Mouse (Mus musculus) forebrain, embryonic 10.5 days (tissue): ENCODE results near the gene Wfikkn1. TPM values are rescaled to one million over a fixed set of nuclear protein-coding genes. Genes with fewer than 3 reads are reported as not detected.
A peak's percentile ranks its signal among the peaks of the same experiment; 100 is the strongest.

Source experiments
- DNase-seq: peaks from one replicate; pipeline ENCODE4 v3.0.0-alpha.2; 2017; ENCODE audit warnings: low spot score; ENCODE audit errors: extremely low spot score
- H3K27ac ChIP-seq: fragments of 300-500 bp; sonication (generic); 2 replicates; pipeline ENCODE4 v1.5.1; 2016; ENCODE audit warnings: mild to moderate bottlenecking
- H3K27me3 ChIP-seq: fragments of 300-500 bp; sonication (generic); 2 replicates; pipeline ENCODE4 v1.6.1; 2016; ENCODE audit warnings: mild to moderate bottlenecking; ENCODE audit not compliant: poor library complexity, severe bottlenecking
- H3K36me3 ChIP-seq: fragments of 300-500 bp; sonication (generic); replicated peaks from 2 replicates; pipeline ENCODE4 v1.6.1; 2016; ENCODE audit warnings: mild to moderate bottlenecking, moderate library complexity
- H3K4me1 ChIP-seq: fragments of 300-500 bp; sonication (generic); 2 replicates; pipeline ENCODE4 v1.6.1; 2016
- H3K4me3 ChIP-seq: fragments of 300-500 bp; sonication (generic); 2 replicates; pipeline ENCODE4 v1.5.1; 2016; ENCODE audit warnings: mild to moderate bottlenecking, moderate library complexity
- H3K9me3 ChIP-seq: fragments of 300-500 bp; sonication (generic); 2 replicates; pipeline ENCODE4 v1.6.1; 2016; ENCODE audit warnings: mild to moderate bottlenecking, moderate library complexity
- WGBS: fragments of 180-500 bp; shearing (Covaris S2); methylation state at CpG from one replicate; pipeline ENCODE4 v1.1.7; 2016; 5-methylcytosine and 5-hydroxymethylcytosine counted together
- polyA plus RNA-seq: library from polyadenylated mRNA; unstranded; fragments of >200 nt; fragmentation: Nextera tagmentation; extraction: Ambion mirVana; gene quantifications from 2 replicates; pipeline ENCODE4 v1.2.1, GENCODE M21; 2016

Gene Wfikkn1
- 4.0 and 4.2 TPM in 2 replicates for polyA plus RNA-seq

- peaks cover 87% of the 10 kb centered on the region for H3K4me1 ChIP-seq
- DNase-seq, result no peak
- peaks cover 66% of the 10 kb centered on the region for H3K36me3 ChIP-seq
- peak within 1 kb of the TSS; percentile 23 for H3K4me3 ChIP-seq
- no peaks in the 10 kb centered on the region for H3K27me3 ChIP-seq
- no peaks in the 10 kb centered on the region for H3K9me3 ChIP-seq
- H3K27ac ChIP-seq, result peak within 1 kb of the TSS; percentile 87
- WGBS, result 19% methylated on average over 5 of the region's 5 CpGs
Measured at GRCm38 (mm10) chr17:25880196-25880910, at the start of gene Wfikkn1. Gene Wfikkn1, minus strand, starts transcription at chr17:25880858.

GRCm38 (mm10) chr17:25925348-25925747 lies 44.7 kb upstream of the Wfikkn1 start:
- Histone ChIP-seq H3K27me3 (no peaks in the 10 kb centered on the region), H3K4me3 (no peak overlapping the region), H3K4me1 (peaks cover 10% of the 10 kb centered on the region), H3K36me3 (peaks cover 50% of the 10 kb centered on the region), H3K27ac (no peak overlapping the region), H3K9me3 (no peaks in the 10 kb centered on the region)
- 83% methylated on average over 2 of the region's 2 CpGs for WGBS
- no peak for DNase-seq

DNA sequence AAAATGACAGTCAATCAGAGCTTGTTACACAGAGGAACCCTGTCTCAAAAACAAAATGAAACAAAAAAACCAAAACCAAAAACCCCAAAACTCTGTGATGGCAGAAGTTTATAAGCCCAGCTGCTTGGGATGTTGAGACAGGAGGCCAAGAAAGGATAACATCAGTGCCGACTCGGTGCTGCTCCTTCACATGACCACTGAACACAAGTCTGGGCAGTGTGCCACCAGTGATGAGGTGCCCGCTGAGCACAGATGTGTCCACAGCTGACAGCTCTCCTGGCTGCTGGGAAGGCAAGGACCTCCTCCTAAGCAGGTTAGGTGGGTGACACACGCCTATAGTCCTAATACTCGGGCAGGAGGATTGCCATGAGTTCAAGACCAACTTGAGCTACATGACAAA lies 41.5 kb upstream of the Wfikkn1 start:
- no peak overlapping the region for H3K27ac ChIP-seq
- no peaks in the 10 kb centered on the region for H3K27me3 ChIP-seq
- WGBS, result 87% methylated on average over 5 of the region's 5 CpGs
- no peaks in the 10 kb centered on the region for H3K9me3 ChIP-seq
- no peak overlapping the region for H3K4me3 ChIP-seq
- DNase-seq, result no peak
- peaks cover 27% of the 10 kb centered on the region for H3K4me1 ChIP-seq
- peaks cover 28% of the 10 kb centered on the region for H3K36me3 ChIP-seq

DNA sequence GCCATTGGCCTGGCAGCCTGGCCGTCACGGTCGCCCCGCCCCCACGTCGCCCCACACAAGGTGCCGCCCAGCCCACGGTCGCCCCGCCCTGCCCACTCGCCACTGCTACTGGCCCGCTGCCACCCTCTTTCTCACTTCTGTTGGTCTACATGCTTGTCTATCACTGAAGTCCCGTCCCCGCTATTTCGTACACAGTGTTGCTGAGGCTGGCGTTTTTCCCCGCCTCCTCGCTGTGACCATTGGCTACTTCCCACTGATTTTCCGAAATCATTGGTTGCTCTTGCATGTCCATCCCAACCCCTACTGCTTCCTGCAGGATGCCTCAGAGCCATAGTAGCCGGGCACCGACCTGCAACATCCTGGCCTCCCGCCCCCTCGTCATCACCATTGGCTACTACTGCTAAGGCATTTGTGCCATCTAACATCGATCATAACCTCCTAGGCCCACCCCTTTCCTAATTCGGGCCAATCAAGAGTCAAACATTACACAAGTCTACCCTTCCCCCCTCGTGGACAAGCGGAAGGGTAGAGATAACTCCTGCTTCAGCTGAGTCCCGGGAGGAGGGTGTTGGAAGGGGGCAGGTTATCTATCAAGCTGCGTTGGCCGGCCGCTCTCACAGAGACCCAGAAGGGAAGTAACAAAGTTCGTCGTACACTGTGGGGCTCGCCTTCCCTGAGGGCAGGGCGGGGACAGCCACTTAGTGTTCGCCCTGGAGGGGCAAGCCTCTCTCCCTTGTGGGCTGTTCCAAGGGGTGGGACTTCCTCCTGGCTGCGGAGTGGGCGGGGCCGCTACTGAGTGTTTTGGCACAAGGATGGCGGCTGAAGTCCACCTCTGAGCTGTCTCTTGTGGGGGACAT lies 39.4 kb upstream of the Wfikkn1 start:
- Histone ChIP-seq H3K4me3 (peak overlapping the region; percentile 98), H3K27ac (peak overlapping the region; percentile 91), H3K36me3 (peaks cover 20% of the 10 kb centered on the region), H3K27me3 (no peaks in the 10 kb centered on the region), H3K4me1 (peaks cover 27% of the 10 kb centered on the region), H3K9me3 (no peaks in the 10 kb centered on the region)
- DNase-seq, result peak; percentile 99
- under 1% methylated on average over 40 of the region's 40 CpGs for WGBS

- Histone ChIP-seq H3K36me3 (peaks cover 20% of the 10 kb centered on the region), H3K9me3 (no peaks in the 10 kb centered on the region), H3K27me3 (no peaks in the 10 kb centered on the region), H3K27ac (peak within 1 kb of the TSS; percentile 91), H3K4me3 (peak within 1 kb of the TSS; percentile 98), H3K4me1 (peaks cover 27% of the 10 kb centered on the region)
- under 1% methylated on average over 78 of the region's 78 CpGs for WGBS
- peak; percentile 46 for DNase-seq
Measured at GRCm38 (mm10) chr17:25919144-25919785, 38.6 kb upstream of the Wfikkn1 start, which contains the start of gene Rab40c. Gene Rab40c, minus strand, starts transcription at chr17:25919727.

- WGBS, result 91% methylated on average over 9 of the region's 9 CpGs
Measured at GRCm38 (mm10) chr17:25918037-25918750, 37.5 kb upstream of the Wfikkn1 start.

GRCm38 (mm10) chr17:25916931-25917647 lies 36.4 kb upstream of the Wfikkn1 start:
- no peak for DNase-seq
- WGBS, result 92% methylated on average over 8 of the region's 8 CpGs
- Histone ChIP-seq H3K4me1 (peaks cover 27% of the 10 kb centered on the region), H3K36me3 (peaks cover 26% of the 10 kb centered on the region), H3K27ac (no peak overlapping the region), H3K9me3 (no peaks in the 10 kb centered on the region), H3K27me3 (no peaks in the 10 kb centered on the region), H3K4me3 (no peak overlapping the region)

More at GRCm38 (mm10) chr17:25918037-25918750, 37.5 kb upstream of the Wfikkn1 start:
- H3K36me3 ChIP-seq, result peaks cover 24% of the 10 kb centered on the region
- no peaks in the 10 kb centered on the region for H3K9me3 ChIP-seq
- H3K4me3 ChIP-seq, result peak overlapping the region; percentile 98
- no peaks in the 10 kb centered on the region for H3K27me3 ChIP-seq
- no peak for DNase-seq
- H3K4me1 ChIP-seq, result peaks cover 27% of the 10 kb centered on the region
- H3K27ac ChIP-seq, result no peak overlapping the region

DNA sequence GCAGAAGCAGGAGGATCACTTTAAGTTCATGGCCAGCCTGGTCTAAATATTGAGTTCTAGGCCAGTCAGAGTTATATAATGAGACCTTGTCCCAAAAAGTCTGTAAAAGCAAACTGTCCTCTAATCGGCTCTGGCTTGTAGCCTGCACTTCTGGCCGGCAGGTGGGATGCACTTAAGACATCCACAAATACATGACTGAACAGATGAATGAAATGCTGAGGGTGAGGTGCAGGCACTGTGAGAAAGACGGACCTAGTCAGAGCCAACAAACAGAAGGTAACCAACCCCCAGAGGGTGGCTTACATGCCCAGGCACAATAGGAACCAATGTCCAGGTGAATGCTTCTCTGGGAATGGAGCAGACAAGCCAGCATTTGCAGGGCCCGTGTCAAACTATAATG lies 33.6 kb upstream of the Wfikkn1 start:
- H3K9me3 ChIP-seq, result no peaks in the 10 kb centered on the region
- DNase-seq, result no peak
- H3K4me3 ChIP-seq, result no peak overlapping the region
- H3K27me3 ChIP-seq, result no peaks in the 10 kb centered on the region
- 93% methylated on average over 4 of the region's 4 CpGs for WGBS
- peaks cover 32% of the 10 kb centered on the region for H3K36me3 ChIP-seq
- H3K4me1 ChIP-seq, result peaks cover 16% of the 10 kb centered on the region
- H3K27ac ChIP-seq, result no peak overlapping the region

DNA sequence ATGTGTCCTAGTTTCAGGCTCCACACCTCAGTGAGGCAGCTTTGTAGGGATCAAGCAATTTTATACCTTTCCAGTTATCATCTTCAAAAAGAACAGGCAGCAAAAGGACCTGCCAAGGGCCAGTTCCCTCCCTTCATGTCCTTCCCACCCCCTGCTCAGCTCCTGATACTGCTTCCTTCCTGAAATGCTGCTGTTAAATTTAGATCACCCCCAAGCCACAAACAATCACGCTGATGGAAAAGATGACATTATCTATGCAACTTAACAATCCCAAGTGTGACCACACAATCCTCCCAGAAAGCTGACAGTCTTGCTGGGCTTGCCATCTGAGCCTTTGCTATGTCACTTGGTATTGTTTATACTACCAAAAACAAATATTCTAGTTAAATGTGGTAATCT lies 33.2 kb upstream of the Wfikkn1 start:
- no peak for DNase-seq
- Histone ChIP-seq H3K4me3 (no peak overlapping the region), H3K36me3 (peaks cover 32% of the 10 kb centered on the region), H3K27ac (no peak overlapping the region), H3K27me3 (no peaks in the 10 kb centered on the region), H3K4me1 (peaks cover 13% of the 10 kb centered on the region), H3K9me3 (no peaks in the 10 kb centered on the region)
- 97% methylated on average over 1 of the region's 1 CpGs for WGBS

DNA sequence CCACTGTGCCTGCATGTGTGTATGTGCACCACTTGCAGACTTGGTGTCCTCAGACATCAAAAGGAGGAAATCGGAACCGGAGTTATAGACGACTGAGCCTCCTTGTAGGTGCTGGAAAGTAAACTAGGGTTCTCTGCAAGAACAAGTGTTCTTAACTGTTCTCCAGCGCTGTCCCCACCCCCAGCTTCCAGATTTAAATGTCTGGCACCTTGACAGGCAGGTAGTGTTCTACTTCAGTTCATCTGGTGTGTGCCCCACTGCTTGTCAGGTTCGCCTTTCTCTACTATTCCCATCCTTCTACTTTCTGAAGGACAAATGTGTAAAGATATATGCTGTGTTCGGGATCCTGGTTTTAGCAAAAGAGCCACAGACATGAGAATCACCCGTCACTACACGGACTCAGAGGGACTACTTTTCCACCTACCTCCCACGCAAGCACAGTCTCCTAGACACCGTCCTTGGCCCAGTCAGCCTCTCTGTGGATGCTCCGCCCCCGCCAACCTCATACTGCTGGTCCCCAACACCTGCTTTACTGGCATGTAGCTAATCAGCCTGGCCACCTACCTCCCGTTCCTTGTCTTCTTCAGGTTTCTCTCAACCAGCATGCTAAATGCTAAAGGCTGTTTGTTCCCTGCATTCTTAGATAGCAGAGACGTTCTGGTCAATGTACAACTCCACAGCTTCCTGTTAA lies 32.7 kb upstream of the Wfikkn1 start:
- no peaks in the 10 kb centered on the region for H3K27me3 ChIP-seq
- no peak overlapping the region for H3K4me3 ChIP-seq
- H3K36me3 ChIP-seq, result peaks cover 32% of the 10 kb centered on the region
- 90% methylated on average over 14 of the region's 14 CpGs for WGBS
- H3K27ac ChIP-seq, result no peak overlapping the region
- peaks cover 7% of the 10 kb centered on the region for H3K4me1 ChIP-seq
- no peak for DNase-seq
- H3K9me3 ChIP-seq, result no peaks in the 10 kb centered on the region

DNA sequence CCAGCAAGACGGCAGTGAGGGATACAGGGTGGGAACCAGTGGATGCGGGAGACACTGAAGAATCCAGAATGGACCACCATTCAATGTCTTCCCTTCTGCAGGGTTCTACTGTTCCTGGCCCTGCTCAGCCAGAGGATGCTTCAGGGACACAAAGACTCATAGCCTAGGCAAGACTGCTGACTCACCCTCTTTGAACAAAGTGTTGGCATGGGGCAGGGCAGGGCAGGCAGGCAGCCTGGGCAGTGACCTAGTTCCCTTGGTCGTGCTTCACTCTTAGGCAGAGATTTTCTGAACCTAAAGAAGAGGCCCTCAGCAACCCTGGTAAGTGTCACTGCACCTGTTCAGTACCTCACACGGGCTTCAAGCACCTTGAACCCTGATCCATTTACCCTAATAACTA lies 31.2 kb upstream of the Wfikkn1 start:
- DNase-seq, result no peak
- no peaks in the 10 kb centered on the region for H3K4me1 ChIP-seq
- H3K27me3 ChIP-seq, result no peaks in the 10 kb centered on the region
- WGBS, result 87% methylated on average over 4 of the region's 4 CpGs
- H3K36me3 ChIP-seq, result peaks cover 24% of the 10 kb centered on the region
- no peak overlapping the region for H3K27ac ChIP-seq
- no peak overlapping the region for H3K4me3 ChIP-seq
- no peaks in the 10 kb centered on the region for H3K9me3 ChIP-seq
